Mouse (Mus musculus): ENCODE data around the gene Clmp.

- TF ChIP-seq POLR2A (IDR thresholded peaks at IDR 0.05; ENCODE audit: control insufficient read depth, low read depth, low read length) (peak; percentile 28; the same call in 1 of the 2 replicates), CTCF (IDR thresholded peaks at IDR 0.05; ENCODE audit: control insufficient read depth, insufficient read depth, insufficient replicate concordance, low read depth, low read length) (no peak)
Observed at GRCm38 (mm10) chr9:40772246-40772645, 86.5 kb downstream of the Clmp start.
